Comparison of ENCODE assay signal across 8 mouse cellular contexts in genomic region chr1:93235576-93236544, GRCm38 (mm10). TPM values are rescaled to one million over a fixed set of nuclear protein-coding genes. Genes with fewer than 3 reads are reported as not detected.
DNase-seq lines count a peak whose midpoint lies in the region; ATAC-seq and TF ChIP-seq lines count a peak whose summit lies in the region.

TSS of gene Sned1 (plus strand) at chr1:93235841.

- no peak for TF ChIP-seq CTCF in ES-Bruce4 (IDR thresholded peaks at IDR 0.05; ENCODE audit: low read depth, low read length)

- H3K4me1 ChIP-seq in ES-Bruce4 (ENCODE audit: control insufficient read depth, insufficient read depth, low read length): no peaks in the 10 kb centered on the region
- H3K4me1 ChIP-seq in forebrain, embryonic 16.5 days (replicated peaks; ENCODE audit: control insufficient read depth, insufficient read depth, low read length): peaks cover 15% of the 10 kb centered on the region
- peaks cover 4% of the 10 kb centered on the region; the same call in 1 of the 2 replicates for H3K4me1 ChIP-seq in liver, embryonic 15.5 days (replicated peaks)
- H3K4me1 ChIP-seq in neural tube, embryonic 12.5 days: peaks cover 17% of the 10 kb centered on the region
- H3K4me1 ChIP-seq in stomach, embryonic 16.5 days (ENCODE audit: control insufficient read depth, insufficient read depth, low read length): peaks cover 11% of the 10 kb centered on the region

- H3K9ac ChIP-seq in ES-Bruce4 (ENCODE audit: low read depth, poor library complexity, severe bottlenecking): peak within 1 kb of the TSS; percentile 49
- H3K9ac ChIP-seq in forebrain, embryonic 16.5 days (replicated peaks; ENCODE audit: low read depth, low read length): peak within 1 kb of the TSS; percentile 65
- no peak within 1 kb of the TSS for H3K9ac ChIP-seq in liver, embryonic 15.5 days
- H3K9ac ChIP-seq in neural tube, embryonic 12.5 days: peak within 1 kb of the TSS; percentile 54
- peak within 1 kb of the TSS; percentile 72 for H3K9ac ChIP-seq in stomach, embryonic 16.5 days (ENCODE audit: low read length)

- DNase-seq in cerebellum, adult 11-12 months: peak; percentile 83
- DNase-seq in heart, postnatal 14 days: peak; percentile 92
- peak; percentile 70 for DNase-seq in large intestine, adult 2 months (ENCODE audit: low read depth, low spot score)

- H3K4me3 ChIP-seq in ES-Bruce4 (ENCODE audit: low read depth, low read length): peak within 1 kb of the TSS; percentile 60
- peak within 1 kb of the TSS; percentile 55 for H3K4me3 ChIP-seq in forebrain, embryonic 16.5 days (replicated peaks; ENCODE audit: low read length)
- H3K4me3 ChIP-seq in liver, embryonic 15.5 days (replicated peaks): peak within 1 kb of the TSS; percentile 48
- peak within 1 kb of the TSS; percentile 50 for H3K4me3 ChIP-seq in neural tube, embryonic 12.5 days
- peak within 1 kb of the TSS; percentile 71 for H3K4me3 ChIP-seq in stomach, embryonic 16.5 days (replicated peaks; ENCODE audit: low read length)

- ATAC-seq in forebrain, embryonic 16.5 days: peak; percentile 84
- ATAC-seq in liver, embryonic 15.5 days (ENCODE audit: insufficient read depth): peak; percentile 73
- peak; percentile 73 for ATAC-seq in neural tube, embryonic 12.5 days (ENCODE audit: low FRiP score, low read depth)
- ATAC-seq in stomach, embryonic 16.5 days (ENCODE audit: insufficient read depth, low FRiP score): peak; percentile 92

- H3K9me3 ChIP-seq in ES-Bruce4 (replicated peaks; ENCODE audit: control insufficient read depth, insufficient read depth, low read length, poor library complexity, severe bottlenecking): no peaks in the 10 kb centered on the region
- no peaks in the 10 kb centered on the region for H3K9me3 ChIP-seq in forebrain, embryonic 16.5 days (ENCODE audit: control insufficient read depth, low read length)
- no peaks in the 10 kb centered on the region for H3K9me3 ChIP-seq in liver, embryonic 15.5 days (replicated peaks)
- no peaks in the 10 kb centered on the region for H3K9me3 ChIP-seq in neural tube, embryonic 12.5 days
- H3K9me3 ChIP-seq in stomach, embryonic 16.5 days (replicated peaks; ENCODE audit: control insufficient read depth, low read length): no peaks in the 10 kb centered on the region

- no peaks in the 10 kb centered on the region for H3K36me3 ChIP-seq in ES-Bruce4 (ENCODE audit: control insufficient read depth, insufficient read depth, low read length, poor library complexity, severe bottlenecking)
- no peaks in the 10 kb centered on the region for H3K36me3 ChIP-seq in forebrain, embryonic 16.5 days (ENCODE audit: control insufficient read depth, insufficient read depth)
- no peaks in the 10 kb centered on the region for H3K36me3 ChIP-seq in liver, embryonic 15.5 days (replicated peaks)
- H3K36me3 ChIP-seq in neural tube, embryonic 12.5 days: no peaks in the 10 kb centered on the region
- H3K36me3 ChIP-seq in stomach, embryonic 16.5 days (ENCODE audit: control insufficient read depth, insufficient read depth, low read length): no peaks in the 10 kb centered on the region

- intact Hi-C loops in heart, postnatal 14 days (cut with DNase I): loop anchor here (2.0 to 5.0 kb wide), 2 partner anchors 61 to 106 kb away; partner anchors contain the start of genes Pask and Ppp1r7

- H3K4me2 ChIP-seq in forebrain, embryonic 16.5 days (ENCODE audit: low read length): peak within 1 kb of the TSS; percentile 100
- peak within 1 kb of the TSS; percentile 77 for H3K4me2 ChIP-seq in liver, embryonic 15.5 days
- H3K4me2 ChIP-seq in neural tube, embryonic 12.5 days (replicated peaks): peak within 1 kb of the TSS; percentile 99
- H3K4me2 ChIP-seq in stomach, embryonic 16.5 days (ENCODE audit: low read depth, low read length): peak within 1 kb of the TSS; percentile 92

- TF ChIP-seq EP300 in ES-Bruce4 (IDR thresholded peaks at IDR 0.05; ENCODE audit: insufficient read depth, low read depth, low read length): no peak

- no peak within 1 kb of the TSS for H3K27ac ChIP-seq in ES-Bruce4 (ENCODE audit: insufficient read depth, low read length)
- H3K27ac ChIP-seq in forebrain, embryonic 16.5 days (ENCODE audit: low read length): no peak within 1 kb of the TSS
- no peak within 1 kb of the TSS for H3K27ac ChIP-seq in liver, embryonic 15.5 days (replicated peaks)
- H3K27ac ChIP-seq in neural tube, embryonic 12.5 days: no peak within 1 kb of the TSS
- H3K27ac ChIP-seq in stomach, embryonic 16.5 days (ENCODE audit: low read length): no peak within 1 kb of the TSS

- TF ChIP-seq POLR2A in ES-Bruce4 (IDR thresholded peaks at IDR 0.05; ENCODE audit: insufficient read depth, low read length): no peak

- WGBS in forebrain, embryonic 16.5 days: under 1% methylated on average over 95 of the region's 100 CpGs
- WGBS in large intestine, adult 2 months: under 1% methylated on average over 100 of the region's 100 CpGs
- WGBS in liver, embryonic 15.5 days (ENCODE audit: insufficient replicate concordance): under 1% methylated on average over 100 of the region's 100 CpGs
- WGBS in neural tube, embryonic 12.5 days: under 1% methylated on average over 100 of the region's 100 CpGs
- 1% methylated on average over 93 of the region's 100 CpGs for WGBS in stomach, embryonic 16.5 days

- H3K27me3 ChIP-seq in ES-Bruce4 (ENCODE audit: control insufficient read depth, insufficient read depth, low read length, poor library complexity, severe bottlenecking): no peaks in the 10 kb centered on the region
- peaks cover 16% of the 10 kb centered on the region; the same call in 1 of the 2 replicates for H3K27me3 ChIP-seq in forebrain, embryonic 16.5 days (replicated peaks; ENCODE audit: control insufficient read depth, insufficient read depth, low read length)
- H3K27me3 ChIP-seq in liver, embryonic 15.5 days: peaks cover 56% of the 10 kb centered on the region
- peaks cover 38% of the 10 kb centered on the region for H3K27me3 ChIP-seq in neural tube, embryonic 12.5 days (replicated peaks)
- no peaks in the 10 kb centered on the region for H3K27me3 ChIP-seq in stomach, embryonic 16.5 days (ENCODE audit: control insufficient read depth, insufficient read depth, low read length)

RNA-seq across cellular contexts. Expression of gene Sned1, which starts in this region (rescaled TPM):
- polyA plus RNA-seq in ES-Bruce4 (2011; ENCODE audit: insufficient read depth, insufficient read length, low read depth, missing spikeins): 0.75 and 1.1 TPM in 2 replicates
- 4.2 and 5.5 TPM in 2 replicates for polyA plus RNA-seq in forebrain, embryonic 16.5 days (2015; fragmentation: Nextera tagmentation; extraction: Ambion mirVana)
- total RNA-seq in heart, postnatal 14 days (2021): 10 to 100 TPM; 16.2 to 19.0 TPM
- 1.7 and 2.6 TPM in 2 replicates for polyA plus RNA-seq in large intestine, adult 2 months (2012; rRNA removed)
- 0.21 and 0.30 TPM in 2 replicates for polyA plus RNA-seq in liver, embryonic 15.5 days (2015; fragmentation: Nextera tagmentation; extraction: Ambion mirVana)
- 10.4 and 12.4 TPM in 2 replicates for polyA plus RNA-seq in neural tube, embryonic 12.5 days (2016; fragmentation: Nextera tagmentation; extraction: Ambion mirVana)
- 9.2 and 9.3 TPM in 2 replicates for polyA plus RNA-seq in stomach, embryonic 16.5 days (2015; fragmentation: Nextera tagmentation; extraction: Ambion mirVana)

Comparison
In these comparisons a context has a peak if more than half of its experiments do, and no peak if none do; other contexts are left out.
1. Peak in ATAC-seq, H3K4me3 ChIP-seq and H3K4me2 ChIP-seq in liver, embryonic 15.5 days; RNA of the gene not detected or under 1 TPM.